Mouse (Mus musculus) cortical plate, adult 2 months (tissue): ENCODE results near the gene Uqcc1.

Experiments used
- CTCF ChIP-seq: fragments of 200-500 bp; IDR thresholded peaks from 2 replicates; pipeline ENCODE4 v1.5.1; 2011; ENCODE audit warnings: mild to moderate bottlenecking, control low read depth, low read length; ENCODE audit not compliant: insufficient read depth; ENCODE audit errors: extremely low read depth
- POLR2A ChIP-seq: fragments of 200-500 bp; IDR thresholded peaks from 2 replicates; pipeline ENCODE4 v1.6.1; 2011; ENCODE audit warnings: mild to moderate bottlenecking, low read length, control low read depth; ENCODE audit not compliant: insufficient read depth; ENCODE audit errors: extremely low read depth

GRCm38 (mm10) chr2:155946499-155946898 lies 16.4 kb upstream of the Uqcc1 start:
- TF ChIP-seq CTCF = no peak
- TF ChIP-seq POLR2A = no peak
